Mouse (Mus musculus) E14TG2a.4 (cell line): ENCODE results near the gene Mien1.

Experiments used
- H3K27me3 ChIP-seq: 2 replicates; pipeline ENCODE4 v1.6.1; 2014; ENCODE audit warnings: low read length, control low read depth; ENCODE audit not compliant: insufficient read depth
- H3K36me3 ChIP-seq: 2 replicates; pipeline ENCODE4 v1.6.1; 2014; ENCODE audit warnings: low read length, control low read depth; ENCODE audit not compliant: insufficient read depth
- H3K4me1 ChIP-seq: replicated peaks from 2 replicates; pipeline ENCODE4 v1.6.1; 2014; ENCODE audit warnings: low read depth, low read length, control low read depth
- H3K4me3 ChIP-seq: replicated peaks from 2 replicates; pipeline ENCODE4 v1.5.1; 2014; ENCODE audit warnings: mild to moderate bottlenecking, low read length
- H3K9me3 ChIP-seq: 2 replicates; pipeline ENCODE4 v1.6.1; 2014; ENCODE audit warnings: low read length, control low read depth
- CTCF ChIP-seq: conservative IDR thresholded peaks from 2 replicates; pipeline ENCODE4 v1.5.1; 2014; ENCODE audit warnings: low read length
- NANOG ChIP-seq: IDR thresholded peaks from 2 replicates; pipeline ENCODE4 v1.6.1; 2014; ENCODE audit warnings: borderline replicate concordance, low read length, mixed read lengths
- POU5F1 ChIP-seq: IDR thresholded peaks from 2 replicates; pipeline ENCODE4 v1.6.1; 2014; ENCODE audit warnings: low read length, borderline replicate concordance

The Mien1 gene

DNA sequence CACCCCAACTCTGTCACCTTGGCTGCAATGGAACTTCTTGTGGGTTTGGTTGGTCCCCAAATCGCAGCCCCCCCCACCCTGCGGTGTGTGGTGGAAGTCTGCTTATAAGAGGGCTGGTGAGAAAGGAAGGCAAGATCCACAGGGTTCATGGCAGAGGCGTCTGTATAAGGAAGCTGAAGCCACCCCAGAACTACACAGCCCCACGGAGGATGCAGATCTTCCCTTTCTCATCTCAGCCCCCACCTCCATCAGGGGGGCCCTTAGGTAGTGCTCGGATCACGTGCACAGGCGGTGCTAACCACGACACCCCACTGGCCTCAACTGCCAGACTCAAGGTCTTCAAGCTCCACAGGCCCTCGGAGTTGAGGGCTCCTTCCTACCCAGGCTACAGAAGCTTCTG, 25.1 kb upstream of the Mien1 start:
- Histone ChIP-seq H3K36me3 (no peaks in the 10 kb centered on the region), H3K27me3 (peaks cover 61% of the 10 kb centered on the region)
- TF ChIP-seq NANOG (no peak), CTCF (no peak), POU5F1 (no peak)

DNA sequence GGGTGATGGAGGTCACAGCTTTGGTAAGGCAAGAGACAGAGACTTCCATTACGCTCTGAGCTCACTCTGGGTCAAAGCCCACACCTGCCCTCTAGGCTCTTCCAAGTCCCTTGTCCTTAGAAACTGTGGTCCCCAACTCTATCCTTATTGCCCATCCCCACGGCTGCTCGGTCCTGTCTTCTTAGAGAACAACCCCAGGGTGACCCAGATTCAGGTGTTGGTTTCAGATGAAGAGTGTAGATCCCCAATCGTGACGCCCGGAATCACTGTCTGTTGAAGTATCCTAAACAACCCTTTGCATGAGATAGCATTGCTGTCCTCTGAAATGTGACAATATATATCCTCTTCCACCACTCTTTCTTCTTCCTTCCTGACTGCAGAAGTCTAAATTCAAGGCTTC, 23.5 kb upstream of the Mien1 start:
- Histone ChIP-seq H3K36me3 (no peaks in the 10 kb centered on the region), H3K9me3 (no peaks in the 10 kb centered on the region), H3K4me1 (peaks cover 55% of the 10 kb centered on the region), H3K27me3 (peaks cover 54% of the 10 kb centered on the region), H3K4me3 (no peak overlapping the region)
- TF ChIP-seq POU5F1, result no peak
- TF ChIP-seq NANOG, result no peak
- no peak for TF ChIP-seq CTCF

More for the DNA sequence above, 25.1 kb upstream of the Mien1 start:
- H3K9me3 ChIP-seq, result no peaks in the 10 kb centered on the region
- H3K4me3 ChIP-seq, result no peak overlapping the region; the same call in 1 of the 2 replicates
- H3K4me1 ChIP-seq, result peaks cover 46% of the 10 kb centered on the region

DNA sequence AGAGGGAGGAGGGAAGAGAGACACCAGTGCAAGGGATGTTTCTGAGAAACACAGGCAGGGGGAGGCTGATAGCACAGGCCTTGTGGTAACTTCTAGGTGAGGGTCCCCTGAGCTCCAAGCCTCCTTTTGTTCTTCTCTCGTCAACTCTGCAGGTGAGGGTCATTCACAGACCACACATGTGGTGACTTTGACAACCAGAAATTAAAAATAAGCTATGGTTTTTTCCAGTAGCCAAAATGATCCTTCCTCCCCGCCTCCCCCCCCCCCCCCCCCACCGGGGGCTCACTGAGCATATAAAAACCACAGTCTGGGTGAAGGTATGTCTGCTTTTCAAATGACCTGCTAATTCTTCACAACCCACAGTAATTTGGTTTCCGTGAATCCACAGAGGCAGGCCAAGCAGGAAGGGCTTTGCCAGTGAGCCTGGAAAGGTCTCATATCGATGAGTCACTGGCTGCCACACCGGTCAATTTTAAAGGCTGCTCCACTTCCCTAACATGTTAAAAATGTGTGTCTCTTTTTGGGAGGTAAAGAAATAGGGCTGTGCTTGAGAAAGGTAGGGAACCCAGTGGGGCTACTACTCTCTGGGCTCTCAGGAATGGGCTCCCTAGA, 22.4 kb upstream of the Mien1 start:
- Histone ChIP-seq H3K27me3 (peaks cover 43% of the 10 kb centered on the region), H3K9me3 (no peaks in the 10 kb centered on the region), H3K4me3 (no peak overlapping the region), H3K36me3 (peaks cover 2% of the 10 kb centered on the region; the same call in 1 of the 2 replicates), H3K4me1 (peaks cover 65% of the 10 kb centered on the region)
- TF ChIP-seq NANOG (no peak), CTCF (no peak), POU5F1 (no peak)

DNA sequence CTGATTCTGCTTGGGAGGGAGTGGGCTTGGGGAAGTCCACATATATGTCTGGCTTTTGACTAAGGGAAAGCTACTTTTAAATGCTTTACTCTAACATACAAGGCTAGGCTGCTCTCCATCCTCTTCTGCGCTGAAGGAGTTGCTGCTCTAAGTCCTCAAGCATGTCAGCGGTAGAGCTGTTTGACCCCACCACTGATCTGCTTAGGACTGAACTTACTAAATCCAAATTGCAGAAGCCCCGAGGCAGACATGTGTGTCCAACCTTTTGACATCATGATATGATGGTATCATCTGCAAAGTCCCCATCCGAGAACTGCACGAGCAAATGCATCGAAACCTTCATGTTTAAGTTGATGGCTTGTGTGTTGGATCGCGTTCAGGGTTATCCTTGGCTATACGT, 21.1 kb upstream of the Mien1 start:
- Histone ChIP-seq H3K36me3 (peaks cover 15% of the 10 kb centered on the region), H3K9me3 (no peaks in the 10 kb centered on the region), H3K27me3 (peaks cover 34% of the 10 kb centered on the region), H3K4me3 (no peak overlapping the region), H3K4me1 (peaks cover 68% of the 10 kb centered on the region)
- TF ChIP-seq CTCF (no peak), POU5F1 (no peak), NANOG (no peak)

DNA sequence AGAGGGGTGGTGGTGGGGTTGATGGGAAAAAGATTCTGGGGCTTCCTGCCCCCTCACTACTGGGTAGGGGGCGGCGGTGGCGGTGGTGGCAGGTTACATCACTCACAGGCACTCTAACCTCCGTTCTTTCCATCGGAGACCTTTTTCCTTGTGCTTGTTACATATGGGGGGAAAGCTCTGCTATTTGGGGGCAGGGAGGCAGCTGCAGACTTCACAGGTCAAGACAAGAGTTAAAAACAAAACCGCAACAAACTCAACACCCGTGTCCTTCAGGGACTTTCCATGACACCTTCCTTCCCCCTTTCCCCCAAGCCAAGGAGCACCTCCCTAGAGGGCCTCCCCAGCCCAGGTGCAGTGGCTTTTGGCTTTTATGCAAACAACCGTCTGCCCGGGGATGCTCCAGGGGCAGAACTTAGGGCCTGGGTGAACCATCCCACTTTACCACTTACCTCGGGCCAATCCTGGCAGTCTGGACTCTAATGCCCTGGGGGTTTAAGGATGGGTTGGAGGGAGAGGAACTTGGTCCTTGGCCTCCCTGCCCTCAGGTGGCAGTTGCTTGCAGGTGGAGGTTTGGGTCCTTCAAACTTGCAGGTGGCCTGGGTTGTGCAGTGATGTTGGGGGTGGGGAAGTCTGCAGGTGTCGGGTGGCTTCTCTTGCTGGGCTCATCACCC, 20.4 kb upstream of the Mien1 start:
- Histone ChIP-seq H3K36me3 (peaks cover 22% of the 10 kb centered on the region), H3K9me3 (no peaks in the 10 kb centered on the region), H3K4me1 (peaks cover 66% of the 10 kb centered on the region), H3K4me3 (peak overlapping the region; percentile 81), H3K27me3 (peaks cover 34% of the 10 kb centered on the region)
- TF ChIP-seq POU5F1, result no peak
- TF ChIP-seq NANOG, result no peak
- no peak for TF ChIP-seq CTCF

DNA sequence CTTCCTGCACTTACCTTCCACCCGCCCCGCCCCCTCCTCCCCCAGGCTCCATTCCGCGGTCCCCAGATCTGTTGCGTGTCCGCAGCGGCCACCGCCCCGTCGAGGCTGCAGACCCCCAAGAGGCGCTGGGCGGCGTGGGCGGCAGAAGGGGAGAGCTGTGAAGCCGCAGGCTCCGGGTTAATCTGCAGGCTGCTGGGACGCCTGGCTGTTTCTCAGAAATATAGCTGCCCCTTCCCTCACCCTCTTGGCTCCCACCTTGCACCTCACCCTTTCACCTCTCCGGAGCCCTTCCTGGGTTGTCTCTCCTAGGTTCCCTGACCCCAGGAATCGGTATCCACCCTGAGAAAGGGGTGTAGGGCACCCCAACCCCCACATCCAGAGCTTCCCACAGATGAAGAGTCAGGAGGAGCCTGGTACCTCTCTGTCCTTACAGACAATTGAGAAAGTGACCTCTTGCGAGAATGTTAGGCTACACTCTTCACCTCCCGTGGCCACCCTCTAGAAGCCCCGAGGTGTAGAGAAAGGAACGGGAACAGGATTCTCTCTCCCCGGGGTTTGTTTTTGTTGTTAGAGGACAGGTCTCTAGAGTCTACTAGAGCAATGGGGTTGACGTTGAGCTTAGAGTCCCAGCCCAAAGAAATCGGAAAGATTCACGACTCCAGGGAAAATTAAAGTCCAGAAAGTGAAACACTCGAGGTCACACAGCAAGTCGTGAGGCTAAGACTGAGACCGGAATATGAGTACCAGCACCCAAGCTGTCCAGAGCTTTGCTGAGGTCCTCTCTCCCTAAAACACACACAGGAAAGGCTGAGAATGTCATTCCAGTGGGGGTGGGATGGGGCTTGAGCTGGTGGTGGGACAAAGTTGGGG, 19.6 kb upstream of the Mien1 start:
- H3K9me3 ChIP-seq, result no peaks in the 10 kb centered on the region
- H3K4me1 ChIP-seq, result peaks cover 65% of the 10 kb centered on the region
- peak overlapping the region; percentile 81 for H3K4me3 ChIP-seq
- H3K27me3 ChIP-seq, result peaks cover 30% of the 10 kb centered on the region
- no peak for TF ChIP-seq CTCF
- no peak for TF ChIP-seq NANOG
- TF ChIP-seq POU5F1, result no peak
- H3K36me3 ChIP-seq, result peaks cover 30% of the 10 kb centered on the region

DNA sequence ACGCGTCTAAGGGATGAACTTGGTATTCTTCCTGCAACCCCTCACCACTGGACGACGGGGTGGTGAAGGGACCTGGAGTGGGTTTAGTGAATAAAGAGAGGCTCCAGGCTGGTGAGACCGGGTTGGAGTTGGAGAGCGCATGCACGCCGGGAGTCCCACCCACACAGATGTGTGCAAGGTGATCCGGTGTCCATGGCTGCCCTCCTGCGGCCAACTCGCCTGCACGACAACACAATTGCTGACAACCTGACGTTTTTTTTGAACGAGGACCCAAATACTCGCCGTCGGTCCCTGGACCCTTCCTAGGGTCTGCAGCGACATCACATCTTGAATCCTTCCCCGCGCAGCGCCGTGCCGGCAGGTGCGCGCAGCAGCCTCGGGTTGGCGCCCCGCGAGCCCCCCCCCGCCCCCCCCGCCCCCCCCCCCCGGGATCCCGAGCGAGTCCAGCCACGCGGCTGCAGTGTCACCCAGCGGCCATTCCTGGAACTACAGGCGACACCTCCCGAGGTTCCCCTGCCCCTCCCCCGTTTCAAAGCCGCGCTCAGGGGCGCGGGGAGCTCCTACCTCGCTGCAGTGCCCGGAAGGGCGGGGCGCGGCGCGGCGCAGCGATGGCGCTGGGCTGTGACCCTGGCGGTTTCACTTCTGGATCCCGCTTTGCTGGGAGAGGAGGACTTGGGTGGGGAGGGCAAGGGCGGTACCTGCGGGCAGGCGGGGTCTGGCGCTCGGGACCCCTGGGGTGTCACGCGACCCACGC, 18.8 kb upstream of the Mien1 start:
- Histone ChIP-seq H3K4me3 (peak overlapping the region; percentile 81), H3K27me3 (peaks cover 30% of the 10 kb centered on the region), H3K36me3 (peaks cover 38% of the 10 kb centered on the region), H3K9me3 (no peaks in the 10 kb centered on the region), H3K4me1 (peaks cover 65% of the 10 kb centered on the region)
- TF ChIP-seq CTCF (0 out of 2 replicates have a peak, but pooled peaks have one; percentile 10), POU5F1 (no peak)

DNA sequence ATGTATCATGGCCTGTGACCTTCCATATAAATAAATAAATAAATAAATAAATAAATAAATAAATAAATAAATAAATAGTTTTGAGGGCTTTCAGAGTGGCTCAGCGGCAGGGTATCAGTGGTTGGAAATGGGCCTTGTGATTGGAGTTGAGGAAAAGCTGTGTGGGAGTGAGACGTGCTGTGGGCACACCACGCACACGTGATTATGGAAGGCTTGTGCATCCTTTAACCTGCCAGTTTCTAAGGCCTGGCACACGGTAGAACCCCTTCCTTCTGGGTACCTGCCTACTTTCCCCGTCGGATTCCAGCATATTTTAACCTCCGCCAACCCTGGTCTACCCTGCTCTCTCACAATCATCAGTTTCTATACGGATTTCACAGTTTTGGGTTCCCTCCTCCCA, 18.2 kb upstream of the Mien1 start:
- Histone ChIP-seq H3K27me3 (peaks cover 25% of the 10 kb centered on the region), H3K4me3 (peak overlapping the region; percentile 81), H3K4me1 (peaks cover 64% of the 10 kb centered on the region), H3K36me3 (peaks cover 44% of the 10 kb centered on the region), H3K9me3 (no peaks in the 10 kb centered on the region)
- TF ChIP-seq NANOG, result no peak
- TF ChIP-seq POU5F1, result no peak
- TF ChIP-seq CTCF, result no peak
